Mouse (Mus musculus) gastrocnemius, postnatal 25 days (tissue): Measurements from ENCODE around the gene Keg1. TPM values are rescaled to one million over a fixed set of nuclear protein-coding genes. Genes with fewer than 3 reads are reported as not detected.
"Not testable (repeated sequence)": the region's sequence is repeated elsewhere in the genome, so short reads cannot be mapped to it uniquely, and the experiment has no call there.

Experiments
- DNase-seq: peaks from one replicate; pipeline ENCODE4 v3.0.0; 2022
- long read RNA-seq, 2 experiments: library from polyadenylated mRNA; stranded (forward); transcript quantifications; one replicate each; pipeline ENCODE4 v2.0.0; 2021
- total RNA-seq, 2 experiments: library from RNA; stranded (reverse); gene quantifications; 1 replicate in 1 of 2; 2 replicates in 1 of 2; pipeline ENCODE4 v1.2.3; 2021

Gene Keg1
- not detected for total RNA-seq
- long read RNA-seq, experiment 1, result 0 reads
- long read RNA-seq, experiment 2, result 0 reads

DNA sequence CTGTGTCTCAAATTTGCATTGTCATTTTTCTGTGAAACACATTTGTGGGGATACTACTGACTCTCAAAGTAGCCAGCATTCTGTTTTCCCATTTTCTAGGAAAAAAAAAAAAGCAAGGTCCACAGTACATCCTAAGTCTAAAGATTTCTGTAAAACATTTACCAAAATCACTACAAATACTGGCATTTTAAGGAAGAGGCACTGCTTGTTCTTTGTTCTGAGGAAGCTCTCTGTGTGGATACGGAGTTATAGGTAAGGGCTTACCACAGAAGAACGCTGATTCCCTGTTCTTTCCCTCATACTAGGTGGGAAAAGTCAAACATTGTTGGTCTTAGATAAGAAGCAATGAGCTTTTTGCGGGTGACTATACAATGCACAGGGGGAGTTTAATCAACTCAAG, at the start of gene Keg1:
Keg1 (plus strand) TSS at position 197 of the 400 bp plus-strand sequence.
- no peak for DNase-seq

DNA sequence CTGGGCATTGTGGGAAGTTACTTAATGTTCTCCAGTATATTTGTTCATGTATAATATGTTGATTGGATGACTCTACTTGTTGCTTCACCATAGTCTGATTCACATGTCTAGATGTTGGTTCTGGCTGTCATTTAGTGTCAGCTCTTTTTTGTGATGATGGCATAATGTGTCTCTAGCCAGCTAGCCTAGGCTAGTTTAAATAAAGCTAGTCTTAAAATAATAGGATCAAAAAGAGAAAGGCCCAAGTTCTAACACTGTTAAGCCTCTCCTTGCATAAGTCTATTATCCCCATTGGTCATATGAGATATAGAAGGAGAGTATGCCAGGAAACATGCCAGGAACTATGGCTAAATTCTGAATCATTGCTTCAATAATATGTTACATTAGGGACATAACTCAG, 46.1 kb upstream of the Keg1 start:
- no peak for DNase-seq

DNA sequence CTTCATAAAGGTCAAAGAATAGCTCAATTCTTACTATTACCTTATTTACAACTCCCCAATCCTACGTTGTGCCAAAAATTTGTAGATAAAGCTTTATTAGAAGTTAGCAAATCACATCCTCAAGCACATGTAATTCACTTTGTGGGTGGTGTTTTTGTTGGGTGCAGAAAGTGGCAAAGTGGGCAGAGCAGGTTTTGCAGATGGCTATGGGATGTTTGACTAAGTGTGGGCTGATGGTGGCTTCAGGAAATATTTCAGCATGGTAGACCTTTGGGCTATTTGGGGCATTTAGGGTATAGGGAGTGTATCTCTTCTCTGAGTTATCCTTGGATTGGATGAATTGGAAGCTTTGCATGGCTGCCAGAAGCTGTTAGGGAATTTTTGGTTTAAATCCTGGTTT, 29.4 kb upstream of the Keg1 start:
- DNase-seq, result no peak

DNA sequence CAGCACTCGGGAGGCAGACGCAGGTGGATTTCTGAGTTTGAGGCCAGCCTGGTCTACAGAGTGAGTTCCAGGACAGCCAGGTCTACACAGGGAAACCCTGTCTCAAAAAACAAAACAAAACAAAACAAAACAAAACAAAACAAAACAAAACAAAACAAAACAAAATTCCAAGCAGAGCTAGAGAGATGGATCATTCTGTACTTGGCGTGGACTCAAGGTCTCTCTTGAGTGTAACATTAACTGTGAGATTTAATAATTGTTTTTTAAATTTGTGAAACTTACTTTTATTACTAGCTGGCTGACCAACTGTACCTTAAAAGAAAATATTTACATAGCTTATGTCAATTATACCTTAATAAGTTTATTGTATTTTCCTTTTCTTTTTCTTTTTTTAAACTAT, 27.0 kb upstream of the Keg1 start:
- not testable (repeated sequence) for DNase-seq

DNA sequence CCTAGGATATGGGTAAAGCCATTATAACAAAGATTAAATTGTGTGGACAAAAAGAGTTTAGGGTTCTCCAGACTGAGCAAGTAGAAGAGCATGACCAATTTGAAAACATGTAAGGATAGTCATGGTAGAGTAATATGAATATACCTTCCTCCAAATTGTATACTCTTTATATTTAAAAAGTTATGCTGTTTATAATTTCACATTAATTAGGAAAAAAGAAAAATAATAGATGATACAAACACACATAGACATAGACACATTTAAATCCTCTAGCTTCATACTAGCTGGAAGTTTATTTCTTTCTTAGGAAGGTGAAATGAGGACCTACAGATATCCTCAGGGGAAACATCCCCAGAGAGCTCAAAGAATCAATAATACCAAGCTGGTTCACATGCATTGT, 25.4 kb upstream of the Keg1 start, which contains the start of gene Olfr1442:
Olfr1442 (plus strand) TSS at position 301 of the 400 bp plus-strand sequence.
- DNase-seq, result no peak

DNA sequence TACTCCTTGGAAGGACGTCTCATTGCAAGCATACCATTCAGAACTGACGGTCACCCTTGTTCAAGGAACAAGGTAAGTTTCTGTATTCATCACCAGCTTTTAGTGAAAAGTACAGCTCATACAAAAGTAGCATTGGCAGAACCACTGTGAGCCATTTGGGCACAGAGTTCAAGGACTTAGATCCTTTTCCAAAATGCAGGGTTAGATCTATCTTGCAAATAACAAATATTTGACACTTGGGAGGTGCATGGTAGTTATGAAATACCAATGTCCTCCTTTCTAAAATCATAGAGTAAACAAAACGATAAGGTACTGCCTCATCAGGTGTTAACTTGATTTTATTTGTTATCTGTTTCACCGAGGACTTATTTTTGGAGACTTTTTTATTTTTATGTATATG, 24.5 kb upstream of the Keg1 start:
- no peak for DNase-seq

DNA sequence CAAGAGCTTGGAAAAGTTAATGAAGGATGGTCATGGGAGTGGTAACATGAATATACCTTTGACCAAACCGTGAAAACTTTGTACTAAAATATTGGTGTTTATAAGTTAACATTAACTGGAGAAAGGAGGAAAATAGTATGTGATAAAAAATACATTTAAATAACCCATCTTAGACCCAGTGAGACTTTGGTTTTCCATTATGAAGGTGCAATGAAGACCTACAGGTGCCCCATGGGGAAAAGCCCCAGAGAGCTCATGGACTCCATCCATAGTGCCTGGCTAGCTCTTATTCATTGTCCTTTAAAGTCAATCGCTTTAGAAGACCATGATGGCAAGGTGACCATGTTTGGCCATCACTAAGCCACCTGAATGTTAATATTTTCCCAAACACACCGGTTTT, 17.8 kb upstream of the Keg1 start, which contains the start of gene Olfr1443:
Olfr1443 (plus strand) TSS at position 301 of the 400 bp plus-strand sequence.
- no peak for DNase-seq

DNA sequence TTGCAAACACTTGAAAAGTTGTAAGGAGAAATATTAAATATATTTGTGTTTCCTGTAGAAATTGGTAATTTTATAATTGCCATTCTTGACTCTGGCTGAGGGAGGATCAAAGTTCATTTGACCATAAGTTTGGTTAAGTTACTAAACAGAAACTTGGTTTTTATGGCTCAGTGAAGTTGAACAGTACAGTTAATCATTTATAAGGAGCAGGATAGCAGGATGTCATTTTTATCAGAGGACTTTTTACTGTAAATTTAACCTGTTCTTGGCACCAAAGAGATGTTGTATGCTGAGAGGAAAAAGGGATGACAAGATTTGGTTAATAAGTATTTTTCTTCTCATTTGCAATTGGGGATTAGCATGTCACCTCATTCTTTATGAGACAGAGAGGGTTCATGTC, 10.9 kb upstream of the Keg1 start:
- DNase-seq, result no peak

DNA sequence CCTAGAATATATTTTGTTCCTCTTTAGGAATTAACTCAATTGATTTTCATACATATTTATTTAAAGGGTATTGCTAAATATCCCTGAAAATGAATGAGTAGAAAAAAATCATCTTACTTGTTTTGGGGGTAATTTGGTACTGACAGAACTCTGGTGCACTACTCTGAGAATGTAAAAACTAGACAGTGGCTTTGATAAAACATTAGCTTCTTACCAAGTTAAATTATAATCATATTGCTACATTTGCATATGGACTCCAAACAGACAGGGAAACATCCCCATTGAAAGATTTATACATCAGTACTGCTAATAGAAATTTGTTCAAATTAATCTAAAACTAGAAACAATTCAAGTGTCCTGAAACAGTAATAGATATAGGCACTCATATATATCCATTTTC, 10.4 kb upstream of the Keg1 start:
- DNase-seq, result no peak

DNA sequence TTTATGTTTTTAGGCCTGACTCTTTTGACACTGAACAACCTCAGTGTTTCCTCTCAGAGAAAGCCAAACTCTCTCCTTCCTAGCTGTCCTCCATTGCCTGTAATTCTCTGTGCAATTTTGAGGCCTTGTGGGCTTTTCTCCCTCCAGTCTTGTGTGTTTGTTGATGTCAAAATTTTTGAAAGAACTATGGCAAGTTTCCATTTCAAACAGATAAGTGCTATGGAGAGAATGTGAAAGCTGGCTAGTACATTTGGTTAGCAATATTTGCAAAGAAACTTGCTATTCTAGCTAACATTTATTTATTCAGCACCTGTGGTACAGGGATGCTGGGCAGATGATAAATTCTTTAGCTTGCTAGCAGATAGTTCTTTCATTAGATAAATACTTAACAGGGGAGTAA, 635 bp downstream of the Keg1 start:
- no peak for DNase-seq

DNA sequence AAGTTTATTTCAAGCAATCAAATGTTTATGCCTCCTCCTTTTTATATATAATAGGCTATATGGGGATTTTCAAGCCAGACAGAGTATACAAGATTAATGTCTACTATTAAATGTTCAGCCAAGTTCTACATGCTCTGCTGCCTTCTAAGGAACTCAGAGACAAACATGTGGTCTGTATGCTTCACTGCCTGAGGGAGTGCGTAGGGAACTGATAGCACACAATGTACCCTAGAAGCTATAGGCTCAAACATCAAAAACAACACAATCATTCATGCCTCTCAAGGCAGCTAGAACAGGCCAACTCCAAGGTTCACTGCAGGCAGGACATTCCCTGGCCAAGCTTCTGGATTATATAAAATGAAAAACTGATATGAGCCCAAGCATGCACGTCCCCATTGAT, 12.9 kb downstream of the Keg1 start:
- DNase-seq, result no peak

DNA sequence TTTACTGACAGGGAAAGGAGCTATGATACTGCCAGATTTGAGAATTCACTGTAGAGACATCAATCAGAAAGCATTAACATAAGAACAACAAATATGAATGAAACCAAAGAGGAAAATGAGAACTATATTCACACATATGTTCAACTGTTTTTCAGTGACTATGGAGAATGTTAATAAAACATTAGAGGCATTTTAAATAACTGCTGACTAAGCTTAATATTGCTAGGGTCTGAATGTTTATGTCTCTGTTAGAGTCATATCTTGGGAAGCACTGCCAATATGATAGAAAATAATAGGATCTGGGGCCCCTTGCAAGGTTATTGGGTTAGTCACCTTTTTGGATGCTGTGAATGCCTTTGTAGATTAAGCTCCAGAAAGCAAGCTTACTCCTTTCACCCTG, 13.4 kb downstream of the Keg1 start:
- DNase-seq, result no peak

DNA sequence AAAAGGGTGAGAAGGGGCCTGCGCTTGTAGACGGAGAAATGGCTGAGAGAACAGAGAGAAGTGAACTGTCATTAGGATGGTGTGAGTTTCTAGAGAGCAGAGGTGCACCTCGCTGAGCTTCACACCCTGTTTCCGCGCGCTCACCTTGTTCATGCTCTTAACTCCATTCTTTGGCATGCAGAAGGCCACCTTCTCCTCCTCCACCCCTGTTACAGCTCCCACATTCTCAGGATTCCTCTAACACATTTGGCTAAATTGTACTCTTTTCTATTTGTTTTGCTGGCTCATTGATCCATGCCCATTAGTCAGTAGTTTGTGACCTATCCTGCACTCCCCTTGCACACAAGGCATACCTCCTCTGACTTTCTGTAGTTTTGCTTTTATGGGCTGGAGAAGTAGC, 23.6 kb downstream of the Keg1 start:
- DNase-seq, result no peak

DNA sequence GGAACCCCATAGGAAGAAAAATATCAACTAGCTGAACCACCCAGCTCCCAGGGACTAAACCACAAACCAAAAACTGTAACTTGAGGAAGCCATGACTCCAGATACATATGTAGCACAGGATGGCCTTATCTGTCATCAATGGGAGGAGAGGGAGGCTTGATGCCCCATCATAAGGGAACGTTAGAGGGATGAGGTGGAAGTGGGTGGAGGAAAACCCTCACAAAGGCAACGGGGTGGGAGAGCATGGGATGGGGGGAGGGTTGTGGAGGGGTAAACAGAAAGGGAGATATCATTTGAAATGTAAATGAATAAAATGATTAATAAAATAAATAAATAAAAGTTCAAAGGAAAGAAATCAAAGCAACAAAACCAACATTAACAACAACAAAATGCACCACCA, 24.9 kb downstream of the Keg1 start:
- no peak for DNase-seq

DNA sequence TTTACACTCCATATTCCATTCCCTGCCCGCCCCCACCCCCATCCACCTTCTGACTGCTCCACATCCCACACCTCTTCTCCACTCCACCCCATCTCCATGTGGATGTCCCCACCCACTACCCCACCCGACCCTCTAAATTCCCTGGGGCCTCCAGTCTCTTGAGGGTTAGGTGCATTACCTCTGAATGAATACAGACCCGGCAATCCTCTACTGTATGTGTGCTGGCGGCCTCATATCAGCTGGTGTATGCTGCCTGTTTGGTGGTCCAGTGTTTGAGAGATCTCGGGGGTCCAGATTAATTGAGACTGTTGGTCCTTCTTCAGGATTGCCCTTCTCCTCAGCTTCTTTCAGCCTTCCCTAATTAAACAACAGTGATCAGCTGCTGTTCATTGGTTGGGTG, 25.3 kb downstream of the Keg1 start:
- not testable (repeated sequence) for DNase-seq

DNA sequence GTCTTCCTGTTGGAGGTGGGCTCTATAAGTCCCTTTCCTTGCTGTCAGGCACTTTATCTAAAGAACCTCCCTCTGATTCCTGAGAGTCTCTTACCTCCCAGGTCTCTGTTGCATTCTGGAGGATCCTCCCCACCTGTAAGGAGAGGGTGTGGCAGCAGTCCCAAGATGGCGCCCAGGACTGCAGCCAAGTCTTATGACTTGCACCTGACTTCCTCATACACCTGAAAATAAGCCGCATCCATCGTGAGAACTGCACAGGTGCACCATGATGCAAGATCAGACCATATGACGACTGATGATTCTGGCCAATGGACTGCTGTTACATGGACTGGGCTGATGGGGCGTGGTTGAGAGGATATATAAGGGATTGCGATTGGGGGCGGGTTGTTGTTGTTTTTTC, 26.0 kb downstream of the Keg1 start:
- DNase-seq, result not testable (repeated sequence)

DNA sequence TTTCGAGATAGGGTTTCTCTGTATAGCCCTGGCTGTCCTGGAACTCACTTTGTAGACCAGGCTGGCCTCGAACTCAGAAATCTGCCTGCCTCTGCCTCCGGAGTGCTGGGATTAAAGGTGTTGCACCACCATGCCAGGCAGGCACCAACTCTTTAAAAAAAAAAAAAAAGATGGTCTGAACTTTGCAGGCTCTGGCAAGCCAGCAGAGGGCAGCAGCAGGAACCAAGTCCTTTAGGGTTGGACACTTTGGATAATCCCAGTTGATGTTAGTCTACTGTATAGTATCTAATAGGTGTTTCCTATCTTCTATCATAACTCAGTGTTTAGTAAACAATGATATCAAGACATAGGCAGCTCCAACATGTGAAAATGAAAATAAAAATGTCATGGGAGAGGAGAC, 26.7 kb downstream of the Keg1 start:
- DNase-seq, result peak; percentile 14

DNA sequence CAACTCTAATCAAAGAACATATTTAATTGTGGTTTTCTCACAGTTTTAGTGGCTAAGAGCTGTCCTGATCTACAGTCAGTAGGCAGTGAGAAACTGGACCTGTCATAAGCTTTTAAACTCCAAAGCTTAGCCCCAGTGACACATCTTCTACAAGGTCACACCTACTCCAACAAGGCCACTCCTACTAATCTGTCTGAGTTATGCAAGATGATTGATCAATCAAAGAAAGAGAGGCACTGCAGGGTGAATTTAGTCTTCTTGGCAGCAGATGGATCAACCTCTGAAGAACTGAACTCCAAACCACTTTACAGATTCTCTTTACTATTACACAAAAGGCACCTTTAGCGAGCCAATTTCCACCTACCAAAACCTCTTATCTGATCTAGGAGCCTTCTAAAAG, 30.3 kb downstream of the Keg1 start:
- no peak for DNase-seq

DNA sequence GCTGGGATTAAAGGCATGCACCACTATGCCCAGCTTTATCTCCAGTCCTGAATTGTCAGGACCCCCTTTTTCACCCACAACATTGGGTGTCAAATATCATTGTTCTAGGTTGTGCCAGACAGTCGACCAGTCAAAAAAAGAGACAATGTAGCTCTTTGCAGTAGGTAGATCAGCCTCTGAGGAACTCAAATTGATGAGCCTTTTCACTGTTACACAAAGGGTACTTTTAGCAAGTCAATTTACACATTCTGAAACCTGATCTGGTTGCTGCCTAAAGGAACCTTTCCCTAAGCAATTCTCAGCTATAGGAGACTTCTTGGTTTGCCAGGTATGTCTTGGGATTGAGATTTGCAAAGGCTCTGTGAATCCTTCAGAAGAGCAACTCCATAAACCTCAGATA, 35.5 kb downstream of the Keg1 start:
- DNase-seq, result no peak

DNA sequence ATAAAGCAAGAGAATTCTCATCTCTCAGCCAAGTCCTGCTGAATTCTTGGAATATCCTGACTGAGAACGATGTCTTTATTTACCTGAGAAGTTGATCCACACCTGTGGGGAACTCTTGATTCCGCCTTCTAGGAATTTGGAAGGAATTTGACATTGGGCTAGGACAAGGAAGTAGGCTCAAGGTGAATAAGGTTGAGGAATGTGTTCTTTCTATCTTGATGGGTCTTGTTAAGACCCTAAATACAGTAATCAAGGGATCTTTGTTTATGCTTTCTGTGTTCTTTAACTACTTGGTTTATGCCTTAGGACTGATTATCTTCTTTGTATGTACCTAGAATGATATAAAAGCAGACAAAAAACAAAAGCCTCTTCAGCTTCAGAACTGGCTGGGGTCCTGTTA, 36.4 kb downstream of the Keg1 start:
- DNase-seq, result no peak

DNA sequence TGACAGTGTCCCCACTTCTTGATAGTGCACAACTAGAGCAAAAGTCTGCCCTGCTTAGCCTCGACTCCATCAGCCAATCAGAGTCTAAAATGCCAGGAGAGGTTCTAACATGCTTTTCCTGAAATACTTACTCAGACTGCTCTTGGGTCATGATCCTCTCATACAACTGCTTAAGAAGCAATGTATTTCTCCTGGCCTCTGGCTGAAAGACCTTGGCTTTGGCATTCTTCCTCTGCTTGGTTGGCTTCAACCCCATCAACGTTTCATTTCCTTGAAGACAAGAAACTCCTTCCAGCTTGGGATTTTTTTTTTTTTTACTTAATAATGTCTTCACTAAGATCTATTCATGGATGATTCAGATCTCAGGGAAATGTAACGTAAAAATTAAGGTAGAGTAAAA, 60.7 kb downstream of the Keg1 start:
- DNase-seq, result no peak

DNA sequence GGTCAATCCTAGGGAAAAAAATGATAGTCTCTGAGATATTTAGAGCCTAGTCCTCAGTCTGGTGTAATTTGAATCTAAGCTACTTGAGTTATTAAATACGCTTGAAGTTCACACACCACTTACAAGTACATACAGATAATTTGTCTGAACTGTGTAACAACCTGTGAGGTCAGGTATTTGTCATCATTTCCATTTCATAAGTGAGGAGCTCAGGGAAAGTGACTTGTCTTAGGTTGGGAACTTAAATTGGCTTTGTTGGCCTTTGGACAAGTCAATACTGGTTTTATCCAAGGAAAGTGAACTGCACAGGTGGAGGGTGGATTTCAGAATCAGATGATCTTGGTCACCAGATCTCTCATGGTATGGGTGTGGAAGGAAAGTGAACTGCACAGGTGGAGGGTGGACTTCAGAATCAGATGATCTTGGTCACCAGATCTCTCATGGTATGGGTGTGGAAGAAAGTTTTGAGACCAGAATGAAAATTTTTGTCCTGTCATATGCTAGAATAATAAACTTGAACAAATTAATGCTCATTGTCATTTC, 63.4 kb downstream of the Keg1 start:
- no peak for DNase-seq

DNA sequence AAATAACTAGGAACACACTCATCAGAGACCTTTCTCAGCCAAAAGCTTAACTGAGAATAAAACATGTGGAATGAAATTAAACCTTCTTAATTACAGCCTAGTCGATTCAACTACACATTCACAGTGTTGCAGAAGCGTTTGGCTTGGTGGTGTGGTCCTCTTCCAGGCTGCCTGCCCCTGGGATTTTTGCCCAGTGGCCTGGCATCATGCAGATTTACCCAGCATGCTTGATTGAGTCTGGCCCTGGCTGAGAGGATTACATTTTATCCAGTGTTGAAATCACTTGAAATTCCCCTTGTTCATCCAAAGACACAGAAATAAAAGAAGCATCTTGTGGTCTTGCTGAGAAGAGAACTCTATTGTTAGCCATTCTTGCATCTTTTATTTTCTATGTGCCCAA, 64.1 kb downstream of the Keg1 start:
- peak; percentile 51 for DNase-seq

DNA sequence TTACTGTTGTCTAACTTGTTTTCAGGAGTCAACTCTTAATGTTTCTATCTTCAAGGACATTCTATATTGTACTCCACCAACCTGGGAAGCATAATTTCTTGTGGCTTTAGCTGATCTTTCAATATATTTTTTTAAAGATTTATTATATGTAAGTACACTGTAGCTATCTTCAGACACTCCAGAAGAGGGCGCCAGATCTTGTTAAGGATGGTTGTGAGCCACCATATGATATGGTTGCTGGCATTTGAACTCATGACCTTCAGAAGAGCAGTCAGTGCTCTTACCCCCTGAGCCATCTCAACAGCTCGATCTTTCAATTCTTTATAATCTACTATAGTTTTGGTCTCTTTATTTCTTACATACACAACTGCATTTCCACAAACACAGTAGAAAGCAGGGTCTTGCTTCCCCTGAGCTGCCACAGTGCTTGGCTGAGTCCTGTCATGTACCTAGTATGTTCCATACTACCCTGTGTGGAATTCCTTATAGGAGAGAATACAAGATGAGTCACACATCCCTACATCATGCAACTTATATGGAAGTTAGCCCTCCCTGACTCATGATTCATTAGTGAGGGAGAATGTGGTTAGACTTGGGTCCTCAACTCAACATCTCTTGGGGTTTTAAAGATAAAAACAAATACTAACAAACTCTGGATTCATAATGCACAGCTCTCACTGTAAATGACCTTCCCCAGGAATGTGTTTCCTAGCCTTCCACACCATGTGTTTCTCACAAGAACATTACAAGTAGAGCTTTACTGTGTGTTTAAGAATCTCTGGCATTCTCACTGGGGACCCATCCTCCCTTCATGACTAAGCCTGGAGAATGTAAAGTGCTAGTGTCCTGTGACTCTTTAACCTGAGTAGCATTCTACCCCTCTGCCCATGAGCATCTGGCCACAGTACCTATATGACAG, 66.9 kb downstream of the Keg1 start:
- DNase-seq, result no peak
